Mouse (Mus musculus) right cerebral cortex, postnatal 4 days (tissue): ENCODE measurements around the gene Ins2.

Experiments
- DNase-seq: peaks from one replicate; pipeline ENCODE4 v3.0.0-alpha.2; 2022

Ins2 gene

GRCm38 (mm10) chr7:142663151-142663550 is 80.0 kb downstream of the Ins2 start:
- no peak for DNase-seq

- no peak for DNase-seq
These were observed 81.4 kb downstream of the Ins2 start for GRCm38 (mm10) chr7:142661811-142662210.

DNA sequence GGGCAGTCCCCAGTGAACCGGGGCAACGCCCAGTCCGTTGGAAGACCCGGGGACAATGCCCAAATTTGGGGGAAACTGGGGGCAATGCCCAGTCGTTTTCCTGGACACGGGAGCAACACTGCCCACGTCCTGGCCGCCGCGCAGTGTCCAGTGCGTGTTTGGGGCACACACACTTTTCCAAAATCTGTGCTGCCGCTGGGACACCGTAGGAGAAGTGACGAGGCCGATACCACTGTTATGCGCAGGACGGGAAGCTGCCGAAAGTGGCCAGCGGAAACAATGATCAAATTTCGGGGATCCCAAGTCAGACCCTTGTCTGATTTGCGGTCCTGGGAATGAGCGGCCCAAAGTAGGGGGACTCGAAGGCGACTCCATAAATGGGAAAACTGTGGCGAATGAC is 82.1 kb downstream of the Ins2 start:
- DNase-seq: no peak

DNA sequence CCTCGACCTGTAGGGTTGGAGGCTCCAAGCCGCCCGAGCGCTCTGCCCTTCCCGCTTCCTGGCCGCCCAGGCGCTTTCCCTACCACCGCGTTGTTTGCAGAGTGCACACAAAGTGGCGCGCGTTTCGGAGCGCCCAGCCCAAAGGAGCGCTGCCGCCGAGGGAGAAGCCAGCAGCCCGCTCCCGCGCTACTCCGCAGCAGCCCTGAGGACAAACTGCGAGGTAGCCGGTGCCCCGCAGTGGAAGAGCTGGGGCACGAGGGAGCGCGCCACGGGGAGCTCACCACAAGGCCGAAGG is 82.6 kb downstream of the Ins2 start:
- no peak for DNase-seq

GRCm38 (mm10) chr7:142659767-142660650 is 83.2 kb downstream of the Ins2 start:
- no peak for DNase-seq

DNA sequence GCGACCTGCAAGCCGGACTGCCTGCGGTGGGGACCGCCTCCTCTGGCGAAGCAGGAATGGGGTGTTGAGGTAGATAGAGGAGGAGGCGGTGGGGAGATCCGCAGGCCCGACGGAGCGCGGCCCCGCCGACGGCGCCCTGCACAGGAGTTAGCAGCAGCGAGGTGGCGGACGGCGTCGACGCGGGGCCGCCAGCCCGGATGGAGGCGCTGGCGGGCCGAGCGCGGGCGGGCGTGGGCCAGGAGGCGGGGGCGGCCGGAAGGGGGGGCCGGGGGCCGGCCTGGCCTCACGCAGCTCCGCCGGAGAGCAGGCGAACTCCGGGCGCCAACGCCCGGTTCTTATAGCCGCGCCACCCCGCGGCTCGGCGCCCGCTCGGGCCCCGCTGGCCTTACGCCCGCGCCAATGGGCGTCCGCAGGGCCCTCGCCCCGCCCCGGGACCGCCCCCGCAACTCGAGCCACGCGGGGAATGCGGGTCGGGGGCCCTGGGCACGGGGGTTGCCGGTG is 84.0 kb downstream of the Ins2 start:
- no peak for DNase-seq

GRCm38 (mm10) chr7:142658681-142659180 is 84.5 kb downstream of the Ins2 start:
- DNase-seq: no peak

GRCm38 (mm10) chr7:142657821-142658614 is 85.2 kb downstream of the Ins2 start:
- DNase-seq: no peak

DNA sequence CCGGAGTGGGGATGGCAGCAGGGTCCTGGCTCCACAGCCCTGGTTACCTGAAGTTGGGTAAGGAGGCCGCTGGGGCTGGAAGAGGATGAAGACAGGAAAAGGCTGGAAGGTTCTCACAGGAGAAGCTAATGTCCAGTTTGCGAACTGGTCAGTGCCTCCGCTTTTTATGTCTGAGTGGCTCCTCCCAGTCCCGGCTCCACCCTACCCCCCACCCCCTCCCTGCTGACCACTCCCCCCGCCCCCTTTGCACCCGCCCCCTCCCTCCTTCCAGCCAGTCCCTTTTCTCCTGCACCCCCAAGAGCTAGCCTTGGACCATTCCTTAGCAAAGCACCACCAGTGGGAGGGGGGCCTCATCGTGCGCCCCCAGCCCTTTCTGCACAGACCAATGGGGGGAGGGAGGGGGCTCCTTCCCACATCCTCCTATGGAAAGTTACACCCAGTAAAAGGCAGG is 85.8 kb downstream of the Ins2 start:
- DNase-seq: no peak

DNA sequence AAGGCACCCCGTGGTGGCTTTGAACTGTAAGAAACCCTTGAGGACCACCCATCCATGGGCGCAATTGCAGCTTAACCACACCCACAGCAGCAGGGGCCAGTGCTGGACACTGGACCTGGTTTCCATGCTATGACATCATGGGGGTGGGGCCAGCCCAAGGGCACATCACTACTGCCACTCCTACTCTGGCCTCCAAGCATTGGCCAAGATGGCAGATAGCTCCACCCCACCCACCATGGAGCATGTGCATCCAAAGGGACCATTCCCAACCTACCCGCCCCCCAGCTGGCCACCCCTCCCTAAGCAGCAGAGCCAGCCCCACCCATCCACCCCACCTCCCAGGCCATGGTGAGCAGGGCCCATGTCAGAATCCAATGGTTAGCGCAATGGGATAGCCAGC is 87.1 kb downstream of the Ins2 start:
- no peak for DNase-seq

DNA sequence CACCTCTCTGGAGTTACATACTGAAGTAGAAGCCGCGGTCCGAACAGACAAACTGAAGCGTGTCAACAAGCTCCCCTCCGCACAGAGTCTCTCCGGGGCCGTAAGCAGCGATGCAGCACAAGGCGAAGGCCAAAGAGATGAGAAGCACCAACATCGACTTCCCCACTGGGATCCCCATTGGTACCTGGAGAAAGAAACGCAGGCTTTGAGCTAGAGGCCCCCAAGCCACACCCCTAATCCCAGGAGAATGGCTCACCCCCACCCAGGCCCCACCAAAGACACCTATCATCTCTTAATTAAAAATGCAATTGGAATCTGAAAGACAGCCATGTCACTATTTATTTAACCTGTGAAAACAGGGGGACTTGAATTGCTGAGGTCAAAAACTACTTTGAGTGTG is 87.5 kb downstream of the Ins2 start:
- DNase-seq: no peak

GRCm38 (mm10) chr7:142653726-142654125 is 89.5 kb downstream of the Ins2 start:
- no peak for DNase-seq

DNA sequence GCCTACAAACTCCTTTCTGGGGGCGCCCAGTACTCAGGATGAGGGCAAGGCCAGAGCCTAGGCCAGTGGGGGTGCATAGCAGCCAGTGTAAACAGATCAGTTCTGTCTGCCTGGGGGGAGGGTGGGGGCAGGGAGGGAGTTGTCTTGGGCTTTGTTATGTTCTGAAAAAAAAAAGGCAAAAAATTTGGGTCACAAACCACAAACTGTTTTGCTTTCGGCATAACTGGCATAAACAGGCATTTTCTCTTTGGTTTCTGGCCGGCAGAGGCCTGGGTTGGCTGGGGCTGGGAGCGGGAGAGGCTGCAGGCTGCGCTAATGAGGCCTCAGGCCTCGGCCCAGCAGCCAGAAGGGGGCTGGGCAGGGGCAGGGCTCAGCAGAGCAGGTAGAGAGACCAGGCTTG is 96.5 kb downstream of the Ins2 start:
- DNase-seq: no peak

- DNase-seq: no peak
These were observed 98.1 kb downstream of the Ins2 start for GRCm38 (mm10) chr7:142645045-142645444.

DNA sequence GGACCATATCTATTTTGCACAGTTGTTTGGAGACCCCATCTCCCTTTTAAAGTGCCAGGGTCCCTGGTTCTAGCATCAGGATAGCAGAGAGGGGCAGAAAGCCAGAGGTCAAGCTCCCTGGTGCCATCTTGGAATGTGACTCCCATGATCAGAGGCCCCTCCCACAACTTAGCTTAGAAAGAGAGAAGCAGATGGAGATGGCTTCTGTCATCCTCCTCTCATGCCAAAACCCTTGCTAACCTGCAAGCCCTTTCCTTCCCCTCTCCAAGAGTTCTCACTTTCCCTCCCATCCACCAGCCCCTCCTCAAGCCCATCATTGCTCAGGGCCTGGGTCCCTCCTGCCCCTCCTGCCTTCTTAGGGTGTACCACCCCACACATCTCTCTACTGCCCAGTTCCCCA is 107.0 kb downstream of the Ins2 start:
- DNase-seq: no peak

DNA sequence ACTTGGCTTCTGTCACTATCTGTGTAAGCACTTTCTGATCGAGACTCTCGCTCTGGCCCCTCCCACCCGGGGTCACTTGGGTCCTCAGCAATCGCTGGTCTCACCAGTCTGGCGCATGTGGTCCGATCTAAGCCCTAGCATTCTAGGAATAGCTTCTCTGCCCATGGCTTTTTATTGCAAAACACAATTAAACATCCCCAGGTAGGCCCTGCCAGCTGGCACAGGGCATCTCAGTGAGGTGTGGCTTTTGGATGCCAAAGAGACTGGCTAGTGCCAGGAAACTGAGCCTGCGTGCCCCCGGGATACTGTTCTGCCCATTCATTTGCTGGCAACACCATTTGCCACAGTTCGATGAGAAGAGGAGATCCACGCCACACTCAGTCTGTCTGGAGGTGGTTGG is 112.5 kb downstream of the Ins2 start:
- no peak for DNase-seq

GRCm38 (mm10) chr7:142629806-142630205 is 113.4 kb downstream of the Ins2 start:
- DNase-seq: no peak
